Mouse (Mus musculus): ENCODE results near the gene Vmn1r6. TPM values are rescaled to one million over a fixed set of nuclear protein-coding genes. Genes with fewer than 3 reads are reported as not detected.
"Not testable (repeated sequence)": the region's sequence is repeated elsewhere in the genome, so short reads cannot be mapped to it uniquely, and the experiment has no call there.

Vmn1r6 gene
- not detected in 2 replicates for polyA plus RNA-seq (2016; fragmentation: Nextera tagmentation; extraction: Ambion mirVana)

- Histone ChIP-seq H3K27ac (replicated peaks) (no peak within 1 kb of the TSS), H3K9ac (replicated peaks) (no peak within 1 kb of the TSS), H3K27me3 (no peaks in the 10 kb centered on the region), H3K9me3 (no peaks in the 10 kb centered on the region), H3K4me3 (no peak within 1 kb of the TSS), H3K4me1 (no peaks in the 10 kb centered on the region), H3K36me3 (no peaks in the 10 kb centered on the region), H3K4me2 (replicated peaks) (no peak within 1 kb of the TSS)
- no peak for ATAC-seq (ENCODE audit: low FRiP score, low read depth)
- 87% methylated on average over 2 of the region's 2 CpGs for WGBS
These were observed at the start of gene Vmn1r6 for GRCm38 (mm10) chr6:56996943-56997342. Vmn1r6 (plus strand) TSS chr6:56997243.

DNA sequence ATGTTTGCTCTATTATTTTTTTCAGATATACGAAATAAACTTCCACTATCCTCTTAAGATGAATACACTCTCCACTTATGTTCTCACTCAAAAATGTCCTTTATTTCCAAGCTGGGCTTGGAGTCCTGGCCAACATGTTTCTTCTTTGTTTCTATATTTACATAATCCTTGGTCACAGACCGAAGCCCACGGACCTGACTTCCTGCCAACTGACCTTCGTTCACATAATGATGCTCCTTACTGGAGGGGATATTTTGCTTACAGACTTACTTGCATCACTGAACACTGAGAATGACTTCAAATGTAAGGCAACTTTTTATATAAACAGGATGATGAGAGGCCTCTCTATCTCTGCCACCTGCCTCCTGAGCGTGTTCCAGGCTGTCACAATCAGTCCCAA is 40.6 kb upstream of the Vmn1r6 start:
- Histone ChIP-seq H3K9me3 (no peaks in the 10 kb centered on the region), H3K9ac (replicated peaks) (no peak overlapping the region), H3K4me2 (replicated peaks) (no peak overlapping the region), H3K36me3 (no peaks in the 10 kb centered on the region), H3K4me1 (no peaks in the 10 kb centered on the region), H3K27me3 (no peaks in the 10 kb centered on the region), H3K4me3 (no peak overlapping the region), H3K27ac (replicated peaks) (no peak overlapping the region)
- WGBS: 82% methylated on average over 5 of the region's 5 CpGs
- ATAC-seq (ENCODE audit: low FRiP score, low read depth): no peak

DNA sequence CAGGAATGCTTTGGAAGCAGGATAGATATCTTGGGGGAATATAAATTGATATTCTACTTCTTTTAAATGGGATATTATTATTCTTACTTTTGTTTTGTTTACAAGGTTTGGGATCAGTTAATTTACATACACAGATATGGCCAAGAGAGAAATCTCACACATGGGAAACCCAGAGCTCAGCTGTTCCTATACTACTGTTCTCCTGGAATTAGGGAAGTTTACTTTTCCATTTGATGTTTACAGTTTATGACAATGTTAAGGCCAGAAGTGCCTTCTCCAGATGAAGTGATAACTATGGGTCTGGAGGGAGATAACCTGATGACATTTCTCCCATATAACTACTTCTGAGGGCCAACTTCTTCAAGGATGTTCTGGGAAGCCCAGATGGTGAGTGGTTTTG is 27.1 kb upstream of the Vmn1r6 start, which contains the start of gene Vmn1r5:
Vmn1r5 (plus strand) TSS at position 301 of the 400 bp plus-strand sequence.
- no peaks in the 10 kb centered on the region for H3K27me3 ChIP-seq
- H3K9me3 ChIP-seq: no peaks in the 10 kb centered on the region
- no peak for ATAC-seq (ENCODE audit: low FRiP score, low read depth)
- no peak within 1 kb of the TSS for H3K4me3 ChIP-seq
- H3K4me1 ChIP-seq: no peaks in the 10 kb centered on the region
- no peak within 1 kb of the TSS for H3K4me2 ChIP-seq (replicated peaks)
- no peak within 1 kb of the TSS for H3K9ac ChIP-seq (replicated peaks)
- H3K27ac ChIP-seq (replicated peaks): no peak within 1 kb of the TSS
- no peaks in the 10 kb centered on the region for H3K36me3 ChIP-seq

DNA sequence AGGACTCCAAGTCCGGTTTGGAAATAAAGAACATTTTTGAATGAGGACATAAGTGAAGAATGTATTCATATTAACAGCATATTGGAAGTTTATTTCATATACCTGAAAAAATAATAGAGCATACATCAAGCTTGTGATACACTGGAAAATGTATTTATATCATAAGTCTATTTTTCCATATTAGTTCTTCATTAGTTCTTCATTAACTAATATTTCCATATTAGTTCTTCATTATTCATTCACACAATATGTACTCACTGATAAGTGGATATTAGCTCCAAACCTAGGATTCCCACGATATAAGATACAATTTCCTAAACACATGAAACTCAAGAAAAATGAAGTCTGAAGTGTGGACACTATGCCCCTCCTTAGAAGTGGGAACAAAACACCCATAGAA is 28.2 kb downstream of the Vmn1r6 start, which contains the start of gene Vmn1r7:
Vmn1r7 (minus strand) TSS at position 101 of the 400 bp plus-strand sequence.
- not testable (repeated sequence) for H3K36me3 ChIP-seq; H3K9ac ChIP-seq (replicated peaks); H3K4me3 ChIP-seq; ATAC-seq (ENCODE audit: low FRiP score, low read depth); H3K4me1 ChIP-seq; H3K9me3 ChIP-seq; H3K27ac ChIP-seq (replicated peaks); H3K4me2 ChIP-seq (replicated peaks); H3K27me3 ChIP-seq
- 85% methylated on average over 2 of the region's 2 CpGs for WGBS

- no peaks in the 10 kb centered on the region for H3K36me3 ChIP-seq
These were observed 34.9 kb downstream of the Vmn1r6 start, which contains the start of gene Vmn1r8 for GRCm38 (mm10) chr6:57031984-57032383. Vmn1r8 (plus strand) TSS chr6:57032284.

GRCm38 (mm10) chr6:57034674-57035073 is 37.6 kb downstream of the Vmn1r6 start:
- H3K36me3 ChIP-seq: no peaks in the 10 kb centered on the region
- no peak overlapping the region for H3K4me3 ChIP-seq
- no peak overlapping the region for H3K27ac ChIP-seq (replicated peaks)
- H3K4me1 ChIP-seq: no peaks in the 10 kb centered on the region
- no peak overlapping the region for H3K4me2 ChIP-seq (replicated peaks)
- H3K9ac ChIP-seq (replicated peaks): no peak overlapping the region
- H3K27me3 ChIP-seq: no peaks in the 10 kb centered on the region
- no peak for ATAC-seq (ENCODE audit: low FRiP score, low read depth)
- H3K9me3 ChIP-seq: no peaks in the 10 kb centered on the region
- 88% methylated on average over 2 of the region's 2 CpGs for WGBS

More at GRCm38 (mm10) chr6:57031984-57032383, 34.9 kb downstream of the Vmn1r6 start, which contains the start of gene Vmn1r8:
- Histone ChIP-seq H3K9ac (replicated peaks) (no peak within 1 kb of the TSS), H3K27me3 (no peaks in the 10 kb centered on the region), H3K4me1 (no peaks in the 10 kb centered on the region), H3K4me3 (no peak within 1 kb of the TSS), H3K9me3 (no peaks in the 10 kb centered on the region), H3K4me2 (replicated peaks) (no peak within 1 kb of the TSS), H3K27ac (replicated peaks) (no peak within 1 kb of the TSS)
- ATAC-seq (ENCODE audit: low FRiP score, low read depth): no peak

Other genes starting within 250 kb of the Vmn1r6 start
- gene Kbtbd2, start 199.4 kb upstream of the Vmn1r6 start, polyA plus RNA-seq (2016; fragmentation: Nextera tagmentation; extraction: Ambion mirVana): 44.4 and 46.8 TPM in 2 replicates
- 47.4 and 64.0 TPM in 2 replicates for gene Fkbp9, start 165.2 kb upstream of the Vmn1r6 start, polyA plus RNA-seq (2016; fragmentation: Nextera tagmentation; extraction: Ambion mirVana)
- 94.8 and 98.5 TPM in 2 replicates for gene Nt5c3, start 73.3 kb upstream of the Vmn1r6 start, polyA plus RNA-seq (2016; fragmentation: Nextera tagmentation; extraction: Ambion mirVana)
- gene Vmn1r4, start 73.2 kb upstream of the Vmn1r6 start, polyA plus RNA-seq (2016; fragmentation: Nextera tagmentation; extraction: Ambion mirVana): 0.42 and 0.68 TPM in 2 replicates
- gene Vmn1r5, start 27.0 kb upstream of the Vmn1r6 start, polyA plus RNA-seq (2016; fragmentation: Nextera tagmentation; extraction: Ambion mirVana): not detected in 2 replicates
- gene Vmn1r7, start 28.1 kb downstream of the Vmn1r6 start, polyA plus RNA-seq (2016; fragmentation: Nextera tagmentation; extraction: Ambion mirVana): not detected in 2 replicates
- gene Vmn1r8, start 35.0 kb downstream of the Vmn1r6 start, polyA plus RNA-seq (2016; fragmentation: Nextera tagmentation; extraction: Ambion mirVana): not detected in 2 replicates
- not detected in 2 replicates for gene Vmn1r9, start 69.5 kb downstream of the Vmn1r6 start, polyA plus RNA-seq (2016; fragmentation: Nextera tagmentation; extraction: Ambion mirVana)
- gene Vmn1r10, start 112.2 kb downstream of the Vmn1r6 start, polyA plus RNA-seq (2016; fragmentation: Nextera tagmentation; extraction: Ambion mirVana): not detected in 2 replicates
- not detected in 2 replicates for gene Vmn1r11, start 136.2 kb downstream of the Vmn1r6 start, polyA plus RNA-seq (2016; fragmentation: Nextera tagmentation; extraction: Ambion mirVana)
- not detected in 2 replicates for gene Vmn1r12, start 159.7 kb downstream of the Vmn1r6 start, polyA plus RNA-seq (2016; fragmentation: Nextera tagmentation; extraction: Ambion mirVana)
- gene Vmn1r13, start 206.0 kb downstream of the Vmn1r6 start, polyA plus RNA-seq (2016; fragmentation: Nextera tagmentation; extraction: Ambion mirVana): not detected in 2 replicates
- not detected in 2 replicates for gene Vmn1r14, start 234.4 kb downstream of the Vmn1r6 start, polyA plus RNA-seq (2016; fragmentation: Nextera tagmentation; extraction: Ambion mirVana)